Mouse (Mus musculus): ENCODE results near the gene Arhgap22.

Gene Arhgap22

GRCm38 (mm10) chr14:33364061-33364460 lies 150.2 kb downstream of the Arhgap22 start:
- DNase-seq (ENCODE audit: low read depth in 1 of 2, low spot score in 2 of 2) = no peak

GRCm38 (mm10) chr14:33366891-33367777 lies 153.3 kb downstream of the Arhgap22 start:
- DNase-seq (ENCODE audit: low read depth in 1 of 2, low spot score in 2 of 2) = no peak

- DNase-seq (ENCODE audit: low read depth in 1 of 2, low spot score in 2 of 2) = no peak
These were observed 155.5 kb downstream of the Arhgap22 start for GRCm38 (mm10) chr14:33369375-33369774.

GRCm38 (mm10) chr14:33370056-33370455 lies 156.2 kb downstream of the Arhgap22 start:
- DNase-seq (ENCODE audit: low read depth in 1 of 2, low spot score in 2 of 2) = no peak

- no peak for DNase-seq (ENCODE audit: low read depth in 1 of 2, low spot score in 2 of 2)
These were observed 157.4 kb downstream of the Arhgap22 start for GRCm38 (mm10) chr14:33371248-33371647.

GRCm38 (mm10) chr14:33373271-33373670 lies 159.4 kb downstream of the Arhgap22 start:
- DNase-seq (ENCODE audit: low read depth in 1 of 2, low spot score in 2 of 2) = no peak

GRCm38 (mm10) chr14:33374089-33374488 lies 160.3 kb downstream of the Arhgap22 start:
- DNase-seq (ENCODE audit: low read depth in 1 of 2, low spot score in 2 of 2) = no peak

GRCm38 (mm10) chr14:33377211-33377610 lies 163.4 kb downstream of the Arhgap22 start:
- DNase-seq (ENCODE audit: low read depth in 1 of 2, low spot score in 2 of 2) = no peak

- no peak for DNase-seq (ENCODE audit: low read depth in 1 of 2, low spot score in 2 of 2)
These were observed 164.9 kb downstream of the Arhgap22 start for GRCm38 (mm10) chr14:33378723-33379122.

GRCm38 (mm10) chr14:33380830-33381457 lies 167.1 kb downstream of the Arhgap22 start:
- DNase-seq (ENCODE audit: low read depth in 1 of 2, low spot score in 2 of 2) = no peak

- DNase-seq (ENCODE audit: low read depth in 1 of 2, low spot score in 2 of 2) = no peak
These were observed 184.4 kb downstream of the Arhgap22 start for GRCm38 (mm10) chr14:33398065-33398860.

- DNase-seq (ENCODE audit: low read depth in 1 of 2, low spot score in 2 of 2) = no peak
These were observed 186.2 kb downstream of the Arhgap22 start for GRCm38 (mm10) chr14:33400019-33400418.

GRCm38 (mm10) chr14:33402331-33402730 lies 188.5 kb downstream of the Arhgap22 start:
- DNase-seq (ENCODE audit: low read depth in 1 of 2, low spot score in 2 of 2) = no peak

GRCm38 (mm10) chr14:33415746-33416145 lies 201.9 kb downstream of the Arhgap22 start:
- no peak for DNase-seq (ENCODE audit: low read depth in 1 of 2, low spot score in 2 of 2)

- no peak for DNase-seq (ENCODE audit: low read depth in 1 of 2, low spot score in 2 of 2)
These were observed 204.6 kb downstream of the Arhgap22 start for GRCm38 (mm10) chr14:33418311-33418909.

Measured in monocyte, adult 2 months (primary cell).